Mouse (Mus musculus): ENCODE measurements around the gene Gm13285. TPM values are rescaled to one million over a fixed set of nuclear protein-coding genes. Genes with fewer than 3 reads are reported as not detected.

Gm13285 gene
- polyA plus RNA-seq, 1 experiment, result not detected

Other genes with a start within 250 kb of the Gm13285 start
- not detected in 2 replicates for gene Ifna15, start 241.4 kb upstream of the Gm13285 start, polyA plus RNA-seq (2012; ENCODE audit: low replicate concordance)
- not detected in 2 replicates for gene Ifna14, start 227.9 kb upstream of the Gm13285 start, polyA plus RNA-seq (2012; ENCODE audit: low replicate concordance)
- gene Ifna9, start 207.3 kb upstream of the Gm13285 start, polyA plus RNA-seq (2012; ENCODE audit: low replicate concordance), result not detected in 2 replicates
- not detected in 2 replicates for gene Ifna12, start 196.3 kb upstream of the Gm13285 start, polyA plus RNA-seq (2012; ENCODE audit: low replicate concordance)
- not detected in 2 replicates for gene C87499, start 165.3 kb upstream of the Gm13285 start, polyA plus RNA-seq (2012; ENCODE audit: low replicate concordance)
- not detected in 2 replicates for gene Ifna13, start 155.2 kb upstream of the Gm13285 start, polyA plus RNA-seq (2012; ENCODE audit: low replicate concordance)
- gene Ifna16, start 122.7 kb upstream of the Gm13285 start, polyA plus RNA-seq (2012; ENCODE audit: low replicate concordance), result not detected in 2 replicates
- not detected in 2 replicates for gene Ifna2, start 115.8 kb upstream of the Gm13285 start, polyA plus RNA-seq (2012; ENCODE audit: low replicate concordance)
- not detected in 2 replicates for gene Ifnab, start 108.3 kb upstream of the Gm13285 start, polyA plus RNA-seq (2012; ENCODE audit: low replicate concordance)
- 0.11 and 0.58 TPM in 2 replicates for gene Gm26566, start 77.9 kb upstream of the Gm13285 start, polyA plus RNA-seq (2012; ENCODE audit: low replicate concordance)
- 6.5 and 7.8 TPM in 2 replicates for gene Klhl9, start 77.2 kb upstream of the Gm13285 start, polyA plus RNA-seq (2012; ENCODE audit: low replicate concordance)
- gene Gm13271, start 44.8 kb upstream of the Gm13285 start, polyA plus RNA-seq (2012; ENCODE audit: low replicate concordance), result not detected in 2 replicates
- not detected in 2 replicates for gene Gm13283, start 39.5 kb upstream of the Gm13285 start, polyA plus RNA-seq (2012; ENCODE audit: low replicate concordance)
- gene Gm13290, start 25.8 kb upstream of the Gm13285 start, polyA plus RNA-seq (2012; ENCODE audit: low replicate concordance), result not detected in 2 replicates
- not detected in 2 replicates for gene Gm13289, start 22.7 kb upstream of the Gm13285 start, polyA plus RNA-seq (2012; ENCODE audit: low replicate concordance)
- gene Gm13272, start 19.8 kb upstream of the Gm13285 start, polyA plus RNA-seq (2012; ENCODE audit: low replicate concordance), result not detected in 2 replicates
- not detected in 2 replicates for gene Ifnz, start 17.5 kb upstream of the Gm13285 start, polyA plus RNA-seq (2012; ENCODE audit: low replicate concordance)
- gene Gm13276, start 14.0 kb upstream of the Gm13285 start, polyA plus RNA-seq (2012; ENCODE audit: low replicate concordance), result not detected in 2 replicates
- gene Gm13277, start 11.0 kb upstream of the Gm13285 start, polyA plus RNA-seq (2012; ENCODE audit: low replicate concordance), result not detected in 2 replicates
- not detected in 2 replicates for gene Gm13278, start 8.1 kb upstream of the Gm13285 start, polyA plus RNA-seq (2012; ENCODE audit: low replicate concordance)
- gene Gm13275, start 5.2 kb upstream of the Gm13285 start, polyA plus RNA-seq (2012; ENCODE audit: low replicate concordance), result not detected in 2 replicates
- gene Gm13279, start 2.3 kb upstream of the Gm13285 start, polyA plus RNA-seq (2012; ENCODE audit: low replicate concordance), result not detected in 2 replicates
- gene Gm13287, start 3.6 kb downstream of the Gm13285 start, polyA plus RNA-seq (2012; ENCODE audit: low replicate concordance), result not detected in 2 replicates
- not detected in 2 replicates for gene Gm13288, start 5.9 kb downstream of the Gm13285 start, polyA plus RNA-seq (2012; ENCODE audit: low replicate concordance)
- gene Ifna7, start 16.6 kb downstream of the Gm13285 start, polyA plus RNA-seq (2012; ENCODE audit: low replicate concordance), result not detected in 2 replicates
- not detected in 2 replicates for gene Ifna11, start 20.3 kb downstream of the Gm13285 start, polyA plus RNA-seq (2012; ENCODE audit: low replicate concordance)
- not detected in 2 replicates for gene Ifna6, start 27.8 kb downstream of the Gm13285 start, polyA plus RNA-seq (2012; ENCODE audit: low replicate concordance)
- gene Ifna5, start 35.9 kb downstream of the Gm13285 start, polyA plus RNA-seq (2012; ENCODE audit: low replicate concordance), result not detected in 2 replicates
- gene Ifna4, start 42.2 kb downstream of the Gm13285 start, polyA plus RNA-seq (2012; ENCODE audit: low replicate concordance), result not detected in 2 replicates
- gene Ifna1, start 50.4 kb downstream of the Gm13285 start, polyA plus RNA-seq (2012; ENCODE audit: low replicate concordance), result not detected in 2 replicates
- gene Ifne, start 80.5 kb downstream of the Gm13285 start, polyA plus RNA-seq (2012; ENCODE audit: low replicate concordance), result not detected in 2 replicates

Measured in hematopoietic multipotent progenitor cell, adult 10-12 weeks (in vitro differentiated cells).